In the genomic region with DNA sequence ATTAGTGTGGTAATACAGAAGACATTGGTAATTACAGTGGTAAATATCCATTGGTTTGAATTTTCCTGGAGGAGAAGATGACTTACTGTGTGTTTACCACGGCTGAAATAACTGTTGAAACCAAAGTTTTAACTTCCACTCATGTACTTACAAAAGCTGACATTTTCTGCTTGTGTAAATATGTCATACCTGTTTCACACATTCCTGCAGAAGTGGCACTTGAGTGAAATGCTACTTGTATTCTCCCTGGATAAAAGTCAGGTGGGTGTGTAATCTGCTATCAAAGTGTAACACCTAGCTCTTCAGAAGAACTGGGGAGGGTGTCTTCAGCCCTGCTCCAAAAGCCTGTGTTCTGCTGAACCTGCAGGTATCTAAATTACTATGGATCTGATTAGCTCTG, we compare ENCODE assay signal across 14 mouse cellular contexts.
"Had no signal": no experiment of that assay in that cellular context is flagged by ENCODE, and none has a peak within 500 bp of the region (broad histone marks: within the 10 kb centered on the region; RNA-seq: fewer than 3 reads in every experiment).

No protein-coding gene starts in this region.

- DNase-seq: right cerebral cortex, postnatal 14 days; thymus, adult 2 months; thymus, postnatal 25 days; thymus, postnatal 4 days had no signal

- H3K27ac ChIP-seq: liver, embryonic 12.5 days; liver, embryonic 14.5 days; macrophage; midbrain, embryonic 13.5 days; midbrain, embryonic 15.5 days; neural tube, embryonic 12.5 days; stomach, embryonic 15.5 days; stomach, postnatal 0 days had no signal

- H3K4me1 ChIP-seq: liver, embryonic 12.5 days; megakaryocyte, embryonic 14.5 days; midbrain, embryonic 13.5 days; midbrain, embryonic 15.5 days; neural tube, embryonic 12.5 days; stomach, embryonic 15.5 days had no signal

- H3K9me3 ChIP-seq: liver, embryonic 12.5 days; megakaryocyte, embryonic 14.5 days; midbrain, embryonic 13.5 days; midbrain, embryonic 15.5 days; neural tube, embryonic 12.5 days; stomach, embryonic 15.5 days had no signal

- H3K9ac ChIP-seq: liver, embryonic 12.5 days; liver, embryonic 14.5 days; midbrain, embryonic 13.5 days; midbrain, embryonic 15.5 days; neural tube, embryonic 12.5 days; stomach, embryonic 15.5 days had no signal

- H3K4me3 ChIP-seq: liver, embryonic 12.5 days; megakaryocyte, embryonic 14.5 days; midbrain, embryonic 13.5 days; midbrain, embryonic 15.5 days; neural tube, embryonic 12.5 days; stomach, embryonic 15.5 days had no signal

- H3K27me3 ChIP-seq: liver, embryonic 12.5 days; megakaryocyte, embryonic 14.5 days; midbrain, embryonic 13.5 days; midbrain, embryonic 15.5 days; neural tube, embryonic 12.5 days; stomach, embryonic 15.5 days had no signal

- ATAC-seq: liver, embryonic 12.5 days; midbrain, embryonic 13.5 days; midbrain, embryonic 15.5 days had no signal

- H3K36me3 ChIP-seq: liver, embryonic 12.5 days; midbrain, embryonic 13.5 days; midbrain, embryonic 15.5 days; neural tube, embryonic 12.5 days; stomach, embryonic 15.5 days had no signal

- H3K4me2 ChIP-seq: liver, embryonic 12.5 days; midbrain, embryonic 11.5 days; midbrain, embryonic 13.5 days; midbrain, embryonic 15.5 days; neural tube, embryonic 12.5 days; stomach, embryonic 15.5 days had no signal
